Mouse (Mus musculus): Measurements from ENCODE around the gene Slc44a1.

The Slc44a1 gene

GRCm38 (mm10) chr4:53595246-53596062, 155.2 kb downstream of the Slc44a1 start:
- DNase-seq (ENCODE audit: extremely low spot score, low read depth, low spot score), result no peak

GRCm38 (mm10) chr4:53596063-53596895, 156.1 kb downstream of the Slc44a1 start:
- no peak for DNase-seq (ENCODE audit: extremely low spot score, low read depth, low spot score)

GRCm38 (mm10) chr4:53600462-53600861, 160.2 kb downstream of the Slc44a1 start:
- no peak for DNase-seq (ENCODE audit: extremely low spot score, low read depth, low spot score)

- no peak for DNase-seq (ENCODE audit: extremely low spot score, low read depth, low spot score)
These were observed 174.5 kb downstream of the Slc44a1 start for GRCm38 (mm10) chr4:53614576-53615225.

- DNase-seq (ENCODE audit: extremely low spot score, low read depth, low spot score), result no peak
These were observed 177.8 kb downstream of the Slc44a1 start for GRCm38 (mm10) chr4:53617968-53618367.

- DNase-seq (ENCODE audit: extremely low spot score, low read depth, low spot score), result no peak
These were observed 179.9 kb downstream of the Slc44a1 start for GRCm38 (mm10) chr4:53620104-53620503.

GRCm38 (mm10) chr4:53621084-53621483, 180.9 kb downstream of the Slc44a1 start:
- no peak for DNase-seq (ENCODE audit: extremely low spot score, low read depth, low spot score)

- no peak for DNase-seq (ENCODE audit: extremely low spot score, low read depth, low spot score)
These were observed 181.3 kb downstream of the Slc44a1 start for GRCm38 (mm10) chr4:53621490-53621889.

- DNase-seq (ENCODE audit: extremely low spot score, low read depth, low spot score), result no peak
These were observed 183.5 kb downstream of the Slc44a1 start for GRCm38 (mm10) chr4:53623711-53624110.

- no peak for DNase-seq (ENCODE audit: extremely low spot score, low read depth, low spot score)
These were observed 184.6 kb downstream of the Slc44a1 start for GRCm38 (mm10) chr4:53624816-53625215.

GRCm38 (mm10) chr4:53625263-53625662, 185.1 kb downstream of the Slc44a1 start:
- DNase-seq (ENCODE audit: extremely low spot score, low read depth, low spot score), result no peak

- no peak for DNase-seq (ENCODE audit: extremely low spot score, low read depth, low spot score)
These were observed 188.7 kb downstream of the Slc44a1 start for GRCm38 (mm10) chr4:53628924-53629323.

GRCm38 (mm10) chr4:53630963-53631315, 190.7 kb downstream of the Slc44a1 start:
- DNase-seq (ENCODE audit: extremely low spot score, low read depth, low spot score), result no peak

GRCm38 (mm10) chr4:53631316-53632010, 191.2 kb downstream of the Slc44a1 start, which contains the start of gene Fsd1l:
TSS of gene Fsd1l (plus strand) at chr4:53631471.
- DNase-seq (ENCODE audit: extremely low spot score, low read depth, low spot score), result no peak

- DNase-seq (ENCODE audit: extremely low spot score, low read depth, low spot score), result no peak
These were observed 191.8 kb downstream of the Slc44a1 start for GRCm38 (mm10) chr4:53632011-53632349.

GRCm38 (mm10) chr4:53635336-53635735, 195.1 kb downstream of the Slc44a1 start:
- no peak for DNase-seq (ENCODE audit: extremely low spot score, low read depth, low spot score)

- DNase-seq (ENCODE audit: extremely low spot score, low read depth, low spot score), result no peak
These were observed 197.2 kb downstream of the Slc44a1 start for GRCm38 (mm10) chr4:53637269-53637909.

GRCm38 (mm10) chr4:53638549-53639123, 198.4 kb downstream of the Slc44a1 start:
- no peak for DNase-seq (ENCODE audit: extremely low spot score, low read depth, low spot score)

- no peak for DNase-seq (ENCODE audit: extremely low spot score, low read depth, low spot score)
These were observed 217.8 kb downstream of the Slc44a1 start for GRCm38 (mm10) chr4:53658029-53658428.

GRCm38 (mm10) chr4:53660711-53661110, 220.5 kb downstream of the Slc44a1 start:
- DNase-seq (ENCODE audit: extremely low spot score, low read depth, low spot score), result no peak

Data from hindlimb bud, embryonic 11.5 days (tissue).